Mouse (Mus musculus) cerebellum, adult 2 months (tissue): Measurements from ENCODE around the gene Anxa6. TPM values are rescaled to one million over a fixed set of nuclear protein-coding genes. Genes with fewer than 3 reads are reported as not detected.

Experiments used
- DNase-seq, 2 experiments: peaks; one replicate each; pipeline ENCODE4 v3.0.0; 2021
- H3K27ac ChIP-seq: fragments of 200-500 bp; 2 replicates; pipeline ENCODE4 v1.5.1; 2012; ENCODE audit warnings: low read length, control low read depth, inconsistent platforms; ENCODE audit not compliant: insufficient read depth
- H3K27me3 ChIP-seq: fragments of 200-500 bp; 2 replicates; pipeline ENCODE4 v1.6.1; 2012; ENCODE audit warnings: inconsistent platforms, mild to moderate bottlenecking, low read length, moderate library complexity; ENCODE audit not compliant: control insufficient read depth, insufficient read depth
- H3K4me1 ChIP-seq: fragments of 200-500 bp; 2 replicates; pipeline ENCODE4 v1.6.1; 2011; ENCODE audit warnings: low read length; ENCODE audit not compliant: control insufficient read depth, insufficient read depth
- H3K4me3 ChIP-seq: fragments of 200-500 bp; replicated peaks from 2 replicates; pipeline ENCODE3; 2011; ENCODE audit warnings: mild to moderate bottlenecking, low read depth, low read length, control low read depth; ENCODE audit not compliant: insufficient read depth
- CTCF ChIP-seq: fragments of 200-500 bp; IDR thresholded peaks from 2 replicates; pipeline ENCODE4 v1.5.1; 2011; ENCODE audit warnings: low read depth, mild to moderate bottlenecking, control low read depth, low read length, moderate library complexity, borderline replicate concordance; ENCODE audit not compliant: insufficient read depth
- POLR2A ChIP-seq: fragments of 200-500 bp; IDR thresholded peaks from 2 replicates; pipeline ENCODE4 v1.6.1; 2011; ENCODE audit warnings: low read length, control low read depth, borderline replicate concordance; ENCODE audit not compliant: insufficient read depth
- WGBS: fragments of 180-500 bp; shearing (Covaris S2); methylation state at CpG from one replicate; pipeline ENCODE4 v1.1.7; 2018; 5-methylcytosine and 5-hydroxymethylcytosine counted together
- polyA plus RNA-seq: library from polyadenylated mRNA; depleted of rRNA; stranded (reverse); fragments of >200 nt; gene quantifications from 2 replicates; pipeline ENCODE4 v1.2.3, GENCODE M21; 2012

The Anxa6 gene
- polyA plus RNA-seq, 1 experiment = 131 TPM

DNA sequence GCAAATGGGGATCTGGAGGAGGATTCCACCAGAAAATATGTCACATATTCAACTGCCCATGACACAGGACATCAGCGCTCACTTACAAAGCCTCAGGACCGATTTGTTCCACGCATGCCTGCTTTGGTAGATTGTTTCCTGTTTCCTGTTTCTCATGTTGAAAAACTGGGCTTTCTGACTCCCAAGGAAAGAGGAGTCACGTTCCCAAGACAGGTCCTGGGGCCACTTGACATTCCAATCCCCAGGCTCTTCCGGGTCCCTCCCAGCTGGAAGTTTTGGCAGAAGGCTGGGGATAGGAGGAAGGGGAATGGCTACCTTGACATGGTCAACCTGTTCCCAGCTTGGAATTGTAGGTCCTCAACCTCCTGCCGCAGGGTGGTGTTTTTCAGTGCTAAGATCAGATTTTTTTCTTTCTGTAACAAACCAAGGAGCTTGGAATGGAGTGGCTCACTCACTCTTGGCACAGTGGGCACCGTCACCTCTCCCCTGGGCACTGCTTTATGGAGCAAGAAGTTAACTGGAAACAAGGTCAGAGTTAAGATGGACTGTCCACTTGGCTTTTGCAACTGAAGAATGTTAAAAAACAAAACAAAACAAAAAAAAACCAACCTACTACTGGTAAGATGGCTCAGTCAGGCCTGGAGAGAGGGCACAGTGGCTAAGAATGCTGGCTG lies 17.7 kb upstream of the Anxa6 start:
- Histone ChIP-seq H3K27ac (no peak overlapping the region), H3K27me3 (no peaks in the 10 kb centered on the region), H3K4me3 (no peak overlapping the region), H3K4me1 (no peaks in the 10 kb centered on the region)
- TF ChIP-seq CTCF (no peak), POLR2A (no peak)
- 81% methylated on average over 7 of the region's 7 CpGs for WGBS
- no peak for DNase-seq

DNA sequence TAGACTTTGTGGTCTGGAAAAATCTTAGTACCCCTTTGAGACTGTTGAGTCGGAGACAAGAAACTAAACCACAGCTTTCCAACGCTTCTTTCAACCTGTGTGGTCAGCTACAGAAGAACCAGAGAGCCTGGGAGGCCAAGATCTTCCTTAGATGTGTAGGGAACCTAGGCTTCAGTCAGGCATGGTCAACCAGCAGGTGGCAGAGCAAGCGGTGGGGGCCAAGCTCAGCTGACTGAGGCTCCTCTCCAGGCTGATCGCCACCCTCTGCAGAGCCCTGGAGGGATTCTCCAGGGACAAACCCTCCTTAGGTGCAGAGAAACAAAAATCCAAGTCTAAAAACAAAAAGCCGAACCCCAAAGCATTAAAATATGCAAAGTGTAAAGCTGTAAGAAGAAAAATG lies 13.4 kb upstream of the Anxa6 start:
- no peak overlapping the region for H3K4me3 ChIP-seq
- no peaks in the 10 kb centered on the region for H3K4me1 ChIP-seq
- TF ChIP-seq POLR2A (no peak), CTCF (peak; percentile 29; the same call in 1 of the 2 replicates)
- WGBS = 61% methylated on average over 5 of the region's 5 CpGs
- H3K27me3 ChIP-seq = no peaks in the 10 kb centered on the region
- H3K27ac ChIP-seq = no peak overlapping the region
- DNase-seq = peak in 1 of 2 experiments; percentile 24

DNA sequence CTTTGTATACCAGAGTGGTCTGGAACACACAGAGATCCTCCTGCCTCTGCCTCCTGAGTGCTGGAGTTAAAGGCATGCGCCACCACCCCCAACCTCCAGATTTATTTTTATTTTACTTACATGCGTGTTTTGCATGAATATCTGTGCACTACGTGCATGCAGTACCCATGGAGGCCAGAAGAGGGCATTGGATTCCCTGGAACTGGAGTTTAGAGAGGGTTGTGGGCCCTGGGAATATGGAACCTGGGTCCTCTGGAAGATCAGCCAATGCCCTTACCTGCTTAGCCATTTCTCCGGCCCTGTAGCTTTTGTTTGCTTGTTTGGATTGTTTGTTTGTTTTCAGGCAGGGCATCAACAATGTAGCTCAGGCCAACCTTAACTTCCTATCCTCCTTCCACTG lies 8.1 kb upstream of the Anxa6 start:
- Histone ChIP-seq H3K4me1 (no peaks in the 10 kb centered on the region), H3K27ac (no peak overlapping the region), H3K4me3 (no peak overlapping the region), H3K27me3 (no peaks in the 10 kb centered on the region)
- 87% methylated on average over 4 of the region's 4 CpGs for WGBS
- TF ChIP-seq POLR2A (no peak), CTCF (peak; percentile 23; the same call in 1 of the 2 replicates)
- no peak for DNase-seq

DNA sequence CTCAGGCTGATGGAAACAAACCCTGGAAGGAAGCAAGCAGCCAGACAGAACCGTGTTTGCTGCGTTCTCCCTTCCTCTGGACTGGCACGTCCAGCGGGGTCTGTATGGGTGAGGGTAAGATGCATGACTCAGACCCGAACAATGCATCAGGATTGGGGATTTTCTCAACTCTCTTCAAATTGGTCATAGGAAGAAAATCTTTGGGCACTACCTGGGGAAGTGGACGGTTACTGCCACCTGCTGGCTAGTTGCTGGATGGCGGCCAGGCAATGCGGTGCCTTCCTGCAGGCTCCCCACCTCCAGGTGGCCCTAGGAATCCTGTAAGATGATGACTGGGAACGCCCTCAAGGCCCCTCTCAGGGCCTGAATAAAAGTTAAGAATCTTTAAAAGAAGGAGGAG lies 6.3 kb upstream of the Anxa6 start:
- TF ChIP-seq POLR2A (no peak), CTCF (peak; percentile 91)
- no peak overlapping the region for H3K27ac ChIP-seq
- WGBS = 9% methylated on average over 9 of the region's 9 CpGs
- H3K4me1 ChIP-seq = no peaks in the 10 kb centered on the region
- peak; percentile 62 to 77 for DNase-seq
- H3K27me3 ChIP-seq = no peaks in the 10 kb centered on the region
- no peak overlapping the region for H3K4me3 ChIP-seq

DNA sequence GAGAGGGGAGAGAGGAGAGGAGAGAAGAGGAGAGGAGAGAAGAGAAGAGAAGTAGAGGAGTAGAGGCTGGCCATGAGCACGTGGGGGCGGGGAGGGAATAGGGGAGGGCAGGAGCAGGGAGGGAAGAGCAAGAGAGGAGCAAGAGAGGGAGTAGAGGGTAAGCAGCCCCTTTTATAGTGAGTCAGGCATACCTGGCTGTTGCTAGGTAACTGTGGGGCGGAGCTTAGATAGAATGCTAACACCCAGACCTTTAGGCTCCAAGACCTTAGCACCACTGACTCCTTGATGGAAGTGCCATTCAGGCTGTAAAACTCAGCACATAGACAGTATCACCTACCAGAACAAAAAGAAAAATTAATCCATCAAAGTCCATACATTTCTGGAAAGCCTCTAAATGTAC lies 3.4 kb upstream of the Anxa6 start:
- TF ChIP-seq POLR2A = no peak
- DNase-seq = no peak
- 44% methylated on average over 3 of the region's 3 CpGs for WGBS
- H3K27ac ChIP-seq = no peak overlapping the region
- H3K4me1 ChIP-seq = 0 out of 2 replicates have a peak, but pooled peaks cover 2% of the 10 kb centered on the region
- H3K27me3 ChIP-seq = no peaks in the 10 kb centered on the region
- no peak overlapping the region for H3K4me3 ChIP-seq

DNA sequence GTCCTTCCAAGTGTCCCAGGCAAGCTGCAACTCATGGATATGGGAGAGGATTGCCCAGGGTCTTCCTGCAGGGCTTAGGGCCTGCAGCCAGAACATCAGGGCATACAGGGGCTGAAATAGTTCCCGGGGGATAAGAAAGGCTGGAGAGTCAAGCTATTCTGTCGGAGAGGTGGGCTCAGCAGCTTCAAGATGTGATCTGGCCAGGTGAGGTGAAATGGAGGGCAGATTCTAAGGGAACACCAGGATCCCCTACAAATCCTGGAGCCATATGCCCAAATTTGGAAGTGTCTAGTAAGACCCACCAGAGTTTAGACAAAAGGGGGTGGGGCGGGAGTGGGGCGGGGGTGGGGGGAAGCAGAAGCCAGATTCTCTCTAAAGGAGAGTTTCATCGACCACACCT lies 959 bp downstream of the Anxa6 start:
- Histone ChIP-seq H3K4me3 (peak overlapping the region; percentile 66), H3K27me3 (no peaks in the 10 kb centered on the region), H3K27ac (no peak overlapping the region), H3K4me1 (0 out of 2 replicates have a peak, but pooled peaks cover 7% of the 10 kb centered on the region)
- TF ChIP-seq POLR2A (no peak), CTCF (no peak)
- no peak for DNase-seq
- WGBS = 9% methylated on average over 5 of the region's 5 CpGs

DNA sequence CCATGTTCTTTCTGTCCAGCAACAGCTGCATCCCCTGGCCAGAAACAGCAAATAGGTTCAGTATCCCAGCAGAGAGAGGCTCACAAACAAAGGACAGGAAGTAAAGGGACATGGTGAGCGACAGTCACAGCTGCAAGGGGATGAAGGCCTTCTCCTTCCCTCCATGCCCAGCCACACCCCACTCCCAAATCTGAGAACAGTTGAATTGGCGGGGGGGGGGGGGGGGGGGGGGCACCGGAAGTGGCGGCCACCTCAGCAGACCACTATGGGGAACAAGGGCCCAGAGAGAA lies 1.3 kb downstream of the Anxa6 start:
- Histone ChIP-seq H3K4me3 (peak overlapping the region; percentile 55), H3K27me3 (no peaks in the 10 kb centered on the region), H3K27ac (no peak overlapping the region), H3K4me1 (0 out of 2 replicates have a peak, but pooled peaks cover 7% of the 10 kb centered on the region)
- no peak for DNase-seq
- 14% methylated on average over 2 of the region's 4 CpGs for WGBS
- TF ChIP-seq CTCF (no peak), POLR2A (no peak)

DNA sequence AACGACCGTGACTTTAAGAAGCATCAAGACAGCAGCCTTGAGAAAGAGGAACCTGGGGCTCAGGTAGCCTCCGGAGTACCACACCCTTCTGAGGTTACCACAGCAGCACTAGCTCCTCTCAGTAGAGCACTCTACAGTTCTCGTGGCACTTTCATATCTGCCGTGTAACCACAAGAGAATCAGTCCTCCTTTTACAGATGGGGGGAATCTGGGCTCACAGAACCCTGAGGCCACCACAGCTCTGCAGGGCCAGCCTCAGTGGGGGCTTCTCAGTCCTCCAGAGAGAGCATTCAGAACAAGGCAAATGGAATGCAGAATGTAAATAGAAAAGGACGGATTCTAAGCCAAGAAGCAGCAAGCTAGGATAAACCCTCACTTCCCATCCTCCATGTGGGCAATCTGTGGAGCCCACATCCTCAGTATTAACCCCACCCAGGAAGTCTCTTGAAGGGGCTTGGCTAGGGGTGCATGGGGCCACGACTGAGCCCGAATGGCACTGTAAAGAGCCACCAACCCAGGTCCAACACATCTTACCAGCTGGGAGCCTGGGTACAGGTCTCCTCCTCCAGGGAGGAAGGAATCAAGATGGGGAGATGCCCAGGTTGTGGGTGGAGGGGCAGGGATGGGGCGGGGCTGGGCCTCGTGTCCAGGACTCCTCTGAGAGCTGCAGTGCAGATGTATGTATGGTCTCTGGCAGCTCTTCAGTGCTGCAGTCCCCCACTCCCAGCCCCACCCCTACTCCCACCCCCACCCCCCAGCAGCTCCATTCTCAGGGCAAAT lies 1.8 kb downstream of the Anxa6 start:
- Histone ChIP-seq H3K27me3 (no peaks in the 10 kb centered on the region), H3K27ac (no peak overlapping the region), H3K4me1 (peaks cover 11% of the 10 kb centered on the region), H3K4me3 (peak overlapping the region; percentile 22)
- no peak for TF ChIP-seq POLR2A
- DNase-seq = no peak
- WGBS = 38% methylated on average over 10 of the region's 10 CpGs
